Mouse (Mus musculus) ES-CJ7 (cell line): ENCODE measurements around the gene Mgat4a.

Experiments used
- DNase-seq: peaks from one replicate; pipeline ENCODE4 v3.0.0; 2011; ENCODE audit warnings: low read depth, low spot score

Gene Mgat4a

GRCm38 (mm10) chr1:37398961-37399360 lies 141.9 kb downstream of the Mgat4a start:
- DNase-seq, result no peak

- DNase-seq, result no peak
These were observed 144.3 kb downstream of the Mgat4a start for GRCm38 (mm10) chr1:37396481-37396880.

GRCm38 (mm10) chr1:37393174-37393573 lies 147.6 kb downstream of the Mgat4a start:
- DNase-seq, result no peak
